Comparison of ENCODE assay signal across 12 mouse cellular contexts in genomic region chr2:141289059-141289713, GRCm38 (mm10).
DNase-seq lines count a peak whose midpoint lies in the region; ATAC-seq and TF ChIP-seq lines count a peak whose summit lies in the region.
"Had no signal": no experiment of that assay in that cellular context is flagged by ENCODE, and none has a peak within 500 bp of the region (broad histone marks: within the 10 kb centered on the region; RNA-seq: fewer than 3 reads in every experiment).

No protein-coding gene starts in this region.

- H3K9ac ChIP-seq in intestine, postnatal 0 days (ENCODE audit: low read depth, low read length), result no peak overlapping the region
- H3K9ac ChIP-seq: forebrain, embryonic 12.5 days; hindbrain, embryonic 12.5 days; liver, embryonic 12.5 days had no signal

- H3K36me3 ChIP-seq in intestine, postnatal 0 days (ENCODE audit: control insufficient read depth, insufficient read depth), result no peaks in the 10 kb centered on the region
- H3K36me3 ChIP-seq: forebrain, embryonic 12.5 days; hindbrain, embryonic 12.5 days; liver, embryonic 12.5 days had no signal

- 0 out of 2 replicates have a peak, but pooled peaks cover 7% of the 10 kb centered on the region for H3K4me1 ChIP-seq in intestine, postnatal 0 days (replicated peaks; ENCODE audit: control insufficient read depth, insufficient read depth, low read length)
- H3K4me1 ChIP-seq: forebrain, embryonic 12.5 days; hindbrain, embryonic 12.5 days had no signal

- TF ChIP-seq CTCF in intestine, postnatal 0 days (IDR thresholded peaks at IDR 0.05; ENCODE audit: low read depth), result no peak
- TF ChIP-seq CTCF in gastrocnemius, adult 2 months (IDR thresholded peaks at IDR 0.05), result no peak

- peak overlapping the region; percentile 64 for H3K27ac ChIP-seq in intestine, postnatal 0 days (ENCODE audit: low read depth, low read length)
- no peak overlapping the region for H3K27ac ChIP-seq in gastrocnemius, adult 2 months
- H3K27ac ChIP-seq: forebrain, embryonic 12.5 days; hindbrain, embryonic 12.5 days; liver, embryonic 12.5 days had no signal

- H3K9me3 ChIP-seq in intestine, postnatal 0 days (ENCODE audit: control insufficient read depth), result no peaks in the 10 kb centered on the region
- H3K9me3 ChIP-seq: forebrain, embryonic 12.5 days; hindbrain, embryonic 12.5 days; liver, embryonic 12.5 days had no signal

- DNase-seq in heart, adult 8-10 months (ENCODE audit: low spot score), result peak; percentile 16
- DNase-seq in heart, postnatal 36 days, result no peak
- peak; percentile 54 for DNase-seq in kidney, postnatal 14 days
- DNase-seq in lung, postnatal 4 days, result peak; percentile 43 to 68
- no peak for DNase-seq in gastrocnemius, adult 2 months
- DNase-seq: gastrocnemius, postnatal 10 days; thymus, postnatal 36 days had no signal

- no peak overlapping the region for H3K4me3 ChIP-seq in intestine, postnatal 0 days (ENCODE audit: low read depth, low read length)
- no peak overlapping the region for H3K4me3 ChIP-seq in gastrocnemius, adult 2 months
- H3K4me3 ChIP-seq: forebrain, embryonic 12.5 days; hindbrain, embryonic 12.5 days; liver, embryonic 12.5 days had no signal

- WGBS in intestine, postnatal 0 days, result 15% methylated on average over 2 of the region's 2 CpGs

- H3K27me3 ChIP-seq in intestine, postnatal 0 days (replicated peaks; ENCODE audit: control insufficient read depth, insufficient read depth, low read length), result no peaks in the 10 kb centered on the region
- H3K27me3 ChIP-seq: forebrain, embryonic 12.5 days; hindbrain, embryonic 12.5 days; liver, embryonic 12.5 days had no signal

- intact Hi-C loops in heart, postnatal 36 days (cut with DNase I), result no loop called here
- intact Hi-C loops in gastrocnemius, adult 2 months (cut with DNase I), result no loop called here

- H3K4me2 ChIP-seq in intestine, postnatal 0 days (replicated peaks; ENCODE audit: low read depth), result no peak overlapping the region
- H3K4me2 ChIP-seq: forebrain, embryonic 12.5 days; hindbrain, embryonic 12.5 days; liver, embryonic 12.5 days had no signal

- peak; percentile 75 for ATAC-seq in intestine, postnatal 0 days
- no peak for ATAC-seq in frontal cortex, adult (ENCODE audit: low TSS enrichment)
- ATAC-seq: liver, embryonic 12.5 days had no signal

Comparison
In these comparisons a context has a peak if more than half of its experiments do, and no peak if none do; other contexts are left out.
1. DNase-seq: peak in heart, adult 8-10 months (single experiment), kidney, postnatal 14 days (single experiment) and lung, postnatal 4 days (2 of 2); none in heart, postnatal 36 days (0 of 2) and gastrocnemius, adult 2 months (single experiment).